Mouse (Mus musculus): ENCODE data around the gene Zfp444. TPM values are rescaled to one million over a fixed set of nuclear protein-coding genes. Genes with fewer than 3 reads are reported as not detected.
"Not testable (repeated sequence)": the region's sequence is repeated elsewhere in the genome, so short reads cannot be mapped to it uniquely, and the experiment has no call there.

Gene Zfp444
- total RNA-seq, 2 experiments from 2014 or later: 66.3 to 68.0 TPM

DNA sequence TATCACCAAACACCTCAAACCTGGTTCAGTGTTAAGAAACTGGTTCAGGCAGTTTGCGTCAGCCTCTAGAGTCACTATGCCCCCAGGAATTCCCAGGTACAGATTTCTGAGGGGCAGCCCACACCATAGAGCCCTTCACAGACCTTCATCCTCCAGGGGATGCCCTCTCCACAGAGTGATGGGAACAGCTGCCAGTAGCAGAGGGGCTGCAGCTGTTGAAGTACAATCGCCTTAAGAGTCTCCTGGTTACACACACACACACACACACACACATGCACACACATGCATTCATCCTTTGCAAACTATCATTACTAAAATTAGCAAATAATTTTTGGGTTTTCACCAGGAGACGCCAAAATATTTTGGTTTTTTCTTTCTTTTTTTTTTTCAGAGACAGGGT lies 12.4 kb upstream of the Zfp444 start:
- intact Hi-C loops (cut with DNase I): no loop called here
- no peak for DNase-seq

- DNase-seq: no peak
These were observed 10.5 kb upstream of the Zfp444 start for GRCm38 (mm10) chr7:6161541-6161940.

DNA sequence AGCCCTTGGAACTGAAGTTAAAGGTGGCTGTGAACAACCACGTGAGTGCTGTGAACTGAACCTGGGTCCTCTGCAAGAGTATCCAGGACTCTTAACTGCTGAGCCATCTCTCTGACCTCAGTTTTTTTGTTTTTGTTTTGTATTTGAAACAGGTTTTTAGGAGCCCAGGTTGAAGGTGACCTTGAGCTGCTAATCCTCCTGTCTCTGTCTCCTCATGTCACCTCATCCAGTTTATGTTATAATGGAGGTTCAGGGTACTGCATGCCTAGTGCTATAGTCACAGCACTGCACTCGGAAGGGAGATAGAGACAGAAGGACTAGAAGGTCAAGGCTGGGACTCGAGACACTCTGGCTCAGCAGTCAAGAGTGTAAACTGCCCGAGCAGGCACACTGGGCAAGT lies 9.9 kb upstream of the Zfp444 start:
- no peak for DNase-seq
- intact Hi-C loops (cut with DNase I): no loop called here

More at GRCm38 (mm10) chr7:6161541-6161940, 10.5 kb upstream of the Zfp444 start:
- intact Hi-C loops (cut with DNase I): no loop called here

DNA sequence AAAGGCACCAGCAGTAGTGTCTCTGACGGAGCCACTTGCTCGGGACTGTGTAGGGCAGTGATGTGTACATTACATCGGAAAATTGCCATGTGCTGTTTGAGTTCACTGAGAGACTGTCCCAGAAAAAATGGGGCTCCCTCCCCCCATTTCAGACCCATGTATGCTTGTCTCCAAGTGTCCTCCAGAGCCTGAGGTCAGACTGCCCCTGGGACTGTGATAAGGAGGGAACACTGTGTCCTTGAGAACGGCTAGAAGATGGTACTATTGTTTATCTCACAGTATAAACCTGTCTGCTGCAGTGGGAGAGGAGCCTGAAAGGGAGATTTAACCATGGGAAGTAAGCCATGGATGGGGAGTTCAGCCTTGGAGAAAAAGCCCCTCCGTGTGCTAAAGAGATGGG lies 7.4 kb upstream of the Zfp444 start:
- intact Hi-C loops (cut with DNase I): no loop called here

DNA sequence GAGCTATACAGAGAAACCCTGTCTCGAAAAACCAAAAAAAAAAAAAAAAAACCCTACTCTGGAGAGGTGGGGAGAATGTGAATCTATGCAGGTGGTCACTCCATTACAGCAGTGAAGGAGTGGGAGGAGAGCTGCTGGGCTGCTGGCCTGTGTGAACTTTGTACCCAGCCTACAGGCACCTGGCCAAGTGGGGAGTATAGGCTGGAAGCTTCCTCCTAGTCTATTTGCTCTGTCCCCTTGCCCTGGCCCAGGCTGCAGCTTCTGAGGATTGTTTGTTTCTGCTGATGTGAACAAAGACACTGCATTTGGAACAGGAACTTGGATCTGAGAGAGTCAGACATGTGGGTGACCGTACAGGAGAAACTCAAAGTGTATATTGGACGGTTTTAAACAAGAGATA lies 2.6 kb upstream of the Zfp444 start:
- intact Hi-C loops (cut with DNase I): no loop called here
- no peak for DNase-seq

More for the DNA sequence above, 7.4 kb upstream of the Zfp444 start:
- no peak for DNase-seq

- intact Hi-C loops (cut with DNase I): no loop called here
- no peak for DNase-seq
These were observed 1.6 kb upstream of the Zfp444 start for GRCm38 (mm10) chr7:6170391-6170790.

- intact Hi-C loops (cut with DNase I): no loop called here
- no peak for DNase-seq
These were observed 1.2 kb upstream of the Zfp444 start for GRCm38 (mm10) chr7:6170871-6171270.

GRCm38 (mm10) chr7:6171444-6172005 lies 501 bp upstream of the Zfp444 start:
- peak; percentile 66 for DNase-seq
- intact Hi-C loops (cut with DNase I): no loop called here

DNA sequence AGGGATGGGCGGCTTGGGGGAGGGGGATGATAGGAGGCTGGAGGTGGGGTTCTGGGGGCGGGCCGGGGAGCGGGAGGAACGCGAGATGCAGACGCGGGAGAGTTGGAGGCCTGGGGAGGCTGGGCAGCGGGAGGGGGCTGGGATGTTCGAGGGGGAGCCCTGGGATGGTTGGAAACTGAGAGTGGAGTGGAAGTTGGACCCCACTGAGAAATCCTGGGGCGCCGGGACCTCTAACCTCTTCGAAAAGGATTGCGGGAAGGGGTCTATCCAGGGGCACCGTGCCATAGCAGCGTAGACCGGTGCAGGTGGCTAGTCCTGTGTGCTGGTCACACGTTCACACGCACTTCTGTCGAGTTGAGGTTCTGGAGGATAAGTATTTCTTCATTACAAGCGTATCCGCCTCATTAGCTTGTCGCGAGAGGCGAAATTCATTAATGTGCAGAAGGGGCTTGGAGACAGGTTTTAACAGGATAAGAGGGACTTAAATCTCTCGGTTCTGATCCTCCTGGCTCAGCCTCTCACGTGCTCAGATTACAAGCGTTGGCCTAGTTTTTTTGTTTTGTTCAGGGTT lies 733 bp downstream of the Zfp444 start:
- intact Hi-C loops (cut with DNase I): no loop called here
- no peak for DNase-seq

GRCm38 (mm10) chr7:6173872-6174271 lies 1.8 kb downstream of the Zfp444 start:
- intact Hi-C loops (cut with DNase I): no loop called here
- no peak for DNase-seq

DNA sequence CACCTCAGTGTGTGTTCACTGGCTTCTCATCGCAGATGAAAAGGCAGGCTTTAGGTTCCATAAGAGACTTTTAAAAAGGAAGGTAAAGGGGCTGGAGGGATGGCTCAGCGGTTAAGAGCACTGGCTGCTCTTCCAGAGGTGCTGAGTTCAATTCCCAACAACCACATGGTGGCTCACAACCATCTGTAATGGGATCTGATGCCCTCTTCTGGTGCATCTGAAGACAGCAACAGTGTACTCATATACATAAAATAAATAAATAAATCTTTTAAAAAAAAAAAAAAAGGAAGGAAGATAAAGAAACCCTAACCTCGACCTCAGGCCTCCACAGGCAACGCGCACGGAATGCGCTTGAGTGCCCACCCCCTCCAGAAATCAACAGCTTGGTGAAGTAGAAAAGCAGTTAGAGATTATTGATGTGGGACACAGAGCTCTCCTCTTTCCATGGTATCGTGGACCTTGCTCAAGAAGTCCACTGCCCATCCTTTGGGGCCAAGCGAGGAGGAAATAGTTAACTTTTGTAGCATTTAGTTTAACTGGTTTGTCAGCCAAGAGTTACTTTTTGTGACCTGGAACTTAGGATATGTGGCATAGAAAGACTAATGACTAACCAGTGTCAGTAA lies 2.5 kb downstream of the Zfp444 start:
- intact Hi-C loops (cut with DNase I); DNase-seq: not testable (repeated sequence)

GRCm38 (mm10) chr7:6179013-6179412 lies 7.0 kb downstream of the Zfp444 start:
- intact Hi-C loops (cut with DNase I): no loop called here
- no peak for DNase-seq

DNA sequence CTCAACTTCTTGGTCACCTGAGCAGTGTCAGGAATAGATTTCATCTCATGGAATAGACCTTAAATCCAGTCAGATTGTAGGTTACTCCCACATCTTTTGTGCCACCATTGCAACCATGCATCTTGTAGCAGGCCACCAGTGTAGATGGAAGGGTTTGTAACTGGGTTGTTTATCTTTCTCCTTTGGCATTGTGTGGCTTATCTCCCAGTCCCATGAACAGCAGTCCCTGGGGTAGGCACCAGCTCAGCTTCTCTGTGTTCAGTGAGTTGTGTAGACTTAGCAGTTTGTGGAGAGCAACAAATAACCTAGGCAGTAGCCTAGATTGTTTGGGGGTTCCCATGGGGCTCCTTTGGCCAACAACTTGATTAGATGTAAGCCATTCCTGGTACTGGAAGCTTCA lies 10.9 kb downstream of the Zfp444 start:
- intact Hi-C loops (cut with DNase I): no loop called here
- DNase-seq: no peak

GRCm38 (mm10) chr7:6183802-6184201 lies 11.8 kb downstream of the Zfp444 start:
- no peak for DNase-seq
- intact Hi-C loops (cut with DNase I): no loop called here

GRCm38 (mm10) chr7:6184521-6184920 lies 12.5 kb downstream of the Zfp444 start:
- no peak for DNase-seq
- intact Hi-C loops (cut with DNase I): no loop called here

GRCm38 (mm10) chr7:6185391-6185790 lies 13.4 kb downstream of the Zfp444 start:
- DNase-seq: no peak

DNA sequence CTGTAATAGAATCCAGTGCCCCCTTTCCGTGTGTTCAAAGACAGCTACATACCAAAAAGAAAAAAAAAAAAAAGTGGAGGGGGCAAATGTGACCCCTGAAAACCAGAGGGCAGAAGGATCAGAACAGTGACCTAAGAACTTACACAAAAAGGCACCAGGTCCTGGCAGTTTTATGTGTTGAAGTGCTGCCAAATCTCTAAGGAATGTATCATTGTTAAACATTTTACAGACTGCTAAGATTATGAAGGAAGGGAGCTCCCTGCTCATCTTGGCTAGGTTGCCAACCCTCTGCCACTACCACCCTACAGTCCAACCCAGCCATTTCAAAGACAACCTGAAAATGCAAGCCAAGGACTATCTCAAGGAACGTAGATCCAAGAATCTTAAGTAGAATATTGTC lies 14.2 kb downstream of the Zfp444 start:
- DNase-seq: no peak
- intact Hi-C loops (cut with DNase I): no loop called here

More at GRCm38 (mm10) chr7:6185391-6185790, 13.4 kb downstream of the Zfp444 start:
- intact Hi-C loops (cut with DNase I): no loop called here

DNA sequence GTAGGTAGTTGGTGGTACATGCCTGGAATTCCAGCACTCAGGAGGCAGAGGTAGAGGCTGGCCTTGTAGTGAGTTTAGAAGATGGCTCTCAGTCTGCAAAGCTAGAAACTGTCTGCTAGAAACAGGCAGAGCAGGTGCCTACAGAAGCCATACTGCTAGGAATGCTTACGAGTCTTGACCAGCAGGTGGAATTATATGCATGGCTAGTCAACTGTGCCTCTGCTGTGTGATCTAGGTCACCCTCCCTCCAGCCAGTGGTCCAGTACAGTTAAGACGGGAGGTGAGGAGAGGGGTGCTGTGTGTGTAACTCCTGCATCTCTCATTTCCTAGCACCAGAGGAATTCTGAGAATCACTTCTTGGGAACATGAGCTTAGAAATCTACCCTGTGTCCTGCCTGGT lies 14.7 kb downstream of the Zfp444 start:
- no peak for DNase-seq
- intact Hi-C loops (cut with DNase I): no loop called here

DNA sequence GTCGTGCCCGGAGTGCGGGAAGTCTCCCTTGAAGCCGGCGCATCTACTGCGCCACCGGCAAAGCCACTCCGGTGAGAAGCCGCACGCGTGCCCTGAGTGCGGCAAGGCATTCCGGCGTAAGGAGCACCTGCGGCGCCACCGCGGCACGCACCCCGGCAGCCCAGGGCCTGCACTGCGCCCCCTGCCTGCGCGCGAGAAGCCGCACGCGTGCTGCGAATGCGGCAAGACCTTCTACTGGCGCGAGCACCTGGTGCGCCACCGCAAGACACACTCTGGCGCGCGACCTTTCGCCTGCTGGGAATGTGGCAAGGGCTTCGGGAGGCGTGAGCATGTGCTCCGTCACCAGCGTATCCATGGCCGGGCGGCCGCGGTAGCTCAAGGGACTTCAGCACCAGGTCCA lies 17.5 kb downstream of the Zfp444 start:
- intact Hi-C loops (cut with DNase I): no loop called here
- no peak for DNase-seq

GRCm38 (mm10) chr7:6191376-6191775 lies 19.4 kb downstream of the Zfp444 start:
- intact Hi-C loops (cut with DNase I): loop anchor here (5.0 kb wide), 1 partner anchor 64 kb away; no protein-coding TSS in a partner anchor
- DNase-seq: peak; percentile 78

DNA sequence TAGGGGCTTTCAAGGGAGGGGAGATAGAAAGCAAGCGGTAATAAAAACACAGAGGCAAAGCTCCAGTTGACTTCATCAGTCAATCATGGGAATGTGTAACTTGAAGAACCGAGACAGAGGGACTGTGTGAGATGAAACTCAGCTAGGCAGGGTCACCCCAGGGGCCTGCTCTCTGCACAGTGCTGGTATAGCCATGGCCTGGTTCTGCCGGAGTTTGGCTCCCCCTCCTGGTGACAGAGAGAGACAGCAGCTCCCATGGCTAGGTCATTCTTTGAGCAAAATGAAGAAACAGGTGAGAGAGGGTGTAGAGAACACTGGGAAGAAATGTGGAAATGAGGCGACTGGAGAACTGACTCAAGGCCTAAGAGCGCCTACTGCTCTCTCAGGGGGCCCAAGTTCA lies 22.1 kb downstream of the Zfp444 start:
- peak; percentile 69 for DNase-seq
- intact Hi-C loops (cut with DNase I): loop anchor here (5.0 kb wide), 1 partner anchor 67 kb away; no protein-coding TSS in a partner anchor

DNA sequence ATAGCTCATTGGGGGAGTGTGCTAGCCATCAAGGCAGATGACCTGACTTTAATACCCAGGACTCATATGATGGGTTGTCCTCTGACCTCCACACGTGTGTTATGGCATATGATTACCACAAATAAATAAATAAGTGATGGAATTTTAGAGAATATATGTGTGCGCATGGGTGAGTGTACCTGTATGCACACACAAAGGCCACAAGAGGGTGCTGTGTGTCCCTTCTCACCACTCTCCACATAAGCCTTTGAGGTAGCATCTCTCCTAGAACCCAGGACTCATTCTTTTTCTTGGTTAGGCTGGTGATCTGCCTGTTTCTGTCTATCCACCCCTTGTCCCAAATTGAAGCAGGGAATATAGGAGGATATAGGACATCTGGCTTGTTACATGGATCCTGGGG lies 23.8 kb downstream of the Zfp444 start:
- DNase-seq: no peak
- intact Hi-C loops (cut with DNase I): no loop called here
